Mouse (Mus musculus) lung, embryonic 16.5 days (tissue): ENCODE measurements around the gene Smad9. TPM values are rescaled to one million over a fixed set of nuclear protein-coding genes. Genes with fewer than 3 reads are reported as not detected.
A peak's percentile ranks its signal among the peaks of the same experiment; 100 is the strongest.

ENCODE experiments used
- ATAC-seq: fragments of 200-750 bp; cut with Nextera tagmentation; 2 replicates; pipeline ENCODE4 v1.8.0; 2017; ENCODE audit warnings: low read depth, mild to moderate bottlenecking, moderate library complexity
- H3K27ac ChIP-seq: fragments of 300-500 bp; sonication (generic); 2 replicates; pipeline ENCODE4 v1.5.1; 2014; ENCODE audit warnings: mild to moderate bottlenecking, control low read depth, low read length
- H3K27me3 ChIP-seq: fragments of 300-500 bp; sonication (generic); 2 replicates; pipeline ENCODE4 v1.6.1; 2014; ENCODE audit warnings: low read depth, low read length, mixed read lengths; ENCODE audit not compliant: control insufficient read depth, insufficient read depth
- H3K36me3 ChIP-seq: fragments of 300-500 bp; sonication (generic); 2 replicates; pipeline ENCODE4 v1.6.1; 2014; ENCODE audit warnings: low read length; ENCODE audit not compliant: control insufficient read depth, insufficient read depth
- H3K4me1 ChIP-seq: fragments of 300-500 bp; sonication (generic); replicated peaks from 2 replicates; pipeline ENCODE4 v1.6.1; 2014; ENCODE audit warnings: low read length, mixed read lengths; ENCODE audit not compliant: control insufficient read depth, insufficient read depth
- H3K4me2 ChIP-seq: fragments of 300-500 bp; sonication (generic); 2 replicates; pipeline ENCODE4 v1.6.1; 2014; ENCODE audit warnings: low read depth, low read length, control low read depth
- H3K4me3 ChIP-seq: fragments of 300-500 bp; sonication (generic); 2 replicates; pipeline ENCODE4 v1.5.1; 2014; ENCODE audit warnings: mild to moderate bottlenecking, low read length, control low read depth
- H3K9ac ChIP-seq: fragments of 300-500 bp; sonication (generic); 2 replicates; pipeline ENCODE4 v1.6.1; 2014; ENCODE audit warnings: low read length, control low read depth
- H3K9me3 ChIP-seq: fragments of 300-500 bp; sonication (generic); 2 replicates; pipeline ENCODE4 v1.6.1; 2016; ENCODE audit warnings: low read length; ENCODE audit not compliant: control insufficient read depth
- WGBS: fragments of 180-500 bp; shearing (Covaris S2); extraction: QIAGEN DNeasy Blood & Tissue Kit; methylation state at CpG from one replicate; pipeline ENCODE4 v1.1.7; 2014; 5-methylcytosine and 5-hydroxymethylcytosine counted together
- polyA plus RNA-seq: library from polyadenylated mRNA; unstranded; fragments of >200 nt; fragmentation: Nextera tagmentation; extraction: Ambion mirVana; gene quantifications from 2 replicates; pipeline ENCODE4 v1.2.1, GENCODE M21; 2015

Gene Smad9
- polyA plus RNA-seq, 1 experiment from 2014 or later: 1.8 TPM

- H3K36me3 ChIP-seq: peaks cover 12% of the 10 kb centered on the region
- no peak overlapping the region for H3K4me2 ChIP-seq
- H3K9me3 ChIP-seq: peaks cover 4% of the 10 kb centered on the region; the same call in 1 of the 2 replicates
- ATAC-seq: no peak
- no peak overlapping the region for H3K4me3 ChIP-seq
- H3K9ac ChIP-seq: no peak overlapping the region
- WGBS: 85% methylated on average over 6 of the region's 6 CpGs
- H3K27ac ChIP-seq: no peak overlapping the region
- H3K27me3 ChIP-seq: no peaks in the 10 kb centered on the region
- no peaks in the 10 kb centered on the region for H3K4me1 ChIP-seq
Observed at GRCm38 (mm10) chr3:54793762-54794161, 38.4 kb downstream of the Smad9 start.

- Histone ChIP-seq H3K36me3 (peaks cover 10% of the 10 kb centered on the region), H3K4me1 (no peaks in the 10 kb centered on the region), H3K27me3 (no peaks in the 10 kb centered on the region), H3K9ac (no peak overlapping the region), H3K4me2 (no peak overlapping the region), H3K9me3 (peaks cover 4% of the 10 kb centered on the region; the same call in 1 of the 2 replicates), H3K4me3 (no peak overlapping the region), H3K27ac (no peak overlapping the region)
- ATAC-seq: no peak
- 92% methylated on average over 5 of the region's 5 CpGs for WGBS
Observed at GRCm38 (mm10) chr3:54795379-54795778, 40.0 kb downstream of the Smad9 start.

DNA sequence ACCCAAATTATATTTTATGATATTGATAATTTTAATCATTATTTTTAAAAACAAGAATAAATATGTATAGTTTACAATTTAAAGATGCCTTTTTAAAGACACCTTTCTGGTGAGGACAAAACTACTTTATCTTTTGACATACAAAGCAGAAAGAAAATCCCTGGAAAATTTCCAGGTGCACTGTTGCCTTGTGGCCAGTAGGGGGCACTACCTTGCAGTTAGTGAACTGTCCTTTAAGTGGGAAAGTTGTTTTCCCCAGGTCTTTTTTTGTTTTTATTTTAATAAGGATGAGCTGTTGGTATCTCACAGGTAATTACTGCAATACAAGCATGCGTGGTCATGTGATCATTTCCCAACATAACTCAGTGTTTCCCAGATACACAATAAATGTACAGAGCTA is 40.4 kb downstream of the Smad9 start:
- Histone ChIP-seq H3K9ac (no peak overlapping the region), H3K4me1 (no peaks in the 10 kb centered on the region), H3K9me3 (peaks cover 4% of the 10 kb centered on the region; the same call in 1 of the 2 replicates), H3K27me3 (no peaks in the 10 kb centered on the region), H3K36me3 (peaks cover 10% of the 10 kb centered on the region), H3K27ac (no peak overlapping the region), H3K4me2 (no peak overlapping the region), H3K4me3 (no peak overlapping the region)
- WGBS: 94% methylated on average over 1 of the region's 1 CpGs
- ATAC-seq: no peak

DNA sequence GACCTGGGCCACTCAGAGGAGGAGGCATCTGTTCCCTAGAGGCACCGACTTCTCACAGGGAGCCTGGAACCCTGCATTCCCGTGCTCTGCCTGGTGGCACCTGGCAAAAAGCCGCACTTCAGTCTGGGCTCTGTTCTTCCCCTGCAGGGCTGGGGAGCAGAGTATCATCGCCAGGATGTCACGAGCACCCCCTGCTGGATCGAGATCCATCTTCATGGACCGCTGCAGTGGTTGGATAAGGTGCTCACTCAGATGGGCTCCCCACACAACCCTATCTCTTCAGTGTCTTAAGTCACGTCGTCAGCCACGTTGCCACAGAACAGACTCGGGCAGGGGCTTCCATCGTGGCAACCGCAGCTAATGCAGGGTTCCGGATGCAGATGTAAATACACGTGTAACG is 41.8 kb downstream of the Smad9 start:
- Histone ChIP-seq H3K4me2 (no peak overlapping the region), H3K4me1 (no peaks in the 10 kb centered on the region), H3K9me3 (peaks cover 4% of the 10 kb centered on the region; the same call in 1 of the 2 replicates), H3K4me3 (no peak overlapping the region), H3K27ac (no peak overlapping the region), H3K27me3 (no peaks in the 10 kb centered on the region), H3K36me3 (peaks cover 10% of the 10 kb centered on the region), H3K9ac (no peak overlapping the region)
- peak; percentile 87 for ATAC-seq
- WGBS: 27% methylated on average over 16 of the region's 16 CpGs

- Histone ChIP-seq H3K9me3 (no peaks in the 10 kb centered on the region), H3K36me3 (peaks cover 7% of the 10 kb centered on the region), H3K4me3 (no peak overlapping the region), H3K27ac (no peak overlapping the region), H3K27me3 (no peaks in the 10 kb centered on the region), H3K4me2 (no peak overlapping the region), H3K4me1 (peaks cover 10% of the 10 kb centered on the region; the same call in 1 of the 2 replicates), H3K9ac (no peak overlapping the region)
- ATAC-seq: no peak
- 92% methylated on average over 8 of the region's 8 CpGs for WGBS
Observed at GRCm38 (mm10) chr3:54803713-54804112, 48.3 kb downstream of the Smad9 start.

DNA sequence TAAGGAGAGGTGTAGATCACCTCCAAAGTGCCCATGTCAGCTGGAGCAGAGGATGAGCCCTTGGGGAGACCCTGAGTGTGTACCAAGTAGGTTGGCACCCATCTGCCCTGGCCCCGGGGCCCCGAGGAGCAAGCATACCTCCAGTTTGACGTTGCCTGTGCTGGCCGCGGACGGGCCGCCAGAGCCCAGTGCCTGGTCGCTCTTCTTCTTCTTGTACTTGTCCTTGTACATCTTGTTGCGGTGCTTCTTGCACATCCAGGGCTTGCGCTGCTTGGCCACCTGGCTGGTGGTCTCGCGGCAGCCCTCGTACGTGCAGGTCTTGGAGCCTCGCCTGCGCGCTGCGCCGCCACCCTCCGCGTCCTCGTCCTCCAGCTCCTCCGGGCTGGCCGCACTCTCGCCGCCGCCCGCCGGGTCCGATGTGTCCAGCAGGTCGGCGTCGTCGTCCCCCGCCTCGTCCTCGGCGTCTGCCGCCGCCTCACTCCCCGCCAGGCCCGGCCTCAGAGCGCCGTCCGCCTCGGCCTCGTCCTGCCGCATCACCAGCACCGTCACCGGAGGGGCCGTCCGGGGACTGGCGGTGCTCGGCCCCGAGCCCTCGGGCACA is 51.8 kb downstream of the Smad9 start:
- peak overlapping the region; percentile 91 for H3K4me3 ChIP-seq
- peak overlapping the region; percentile 90 for H3K4me2 ChIP-seq
- H3K9me3 ChIP-seq: no peaks in the 10 kb centered on the region
- peaks cover 10% of the 10 kb centered on the region; the same call in 1 of the 2 replicates for H3K4me1 ChIP-seq
- under 1% methylated on average over 55 of the region's 56 CpGs for WGBS
- peaks cover 7% of the 10 kb centered on the region for H3K36me3 ChIP-seq
- ATAC-seq: peak; percentile 77
- peak overlapping the region; percentile 92 for H3K27ac ChIP-seq
- peak overlapping the region; percentile 96 for H3K9ac ChIP-seq
- no peaks in the 10 kb centered on the region for H3K27me3 ChIP-seq

DNA sequence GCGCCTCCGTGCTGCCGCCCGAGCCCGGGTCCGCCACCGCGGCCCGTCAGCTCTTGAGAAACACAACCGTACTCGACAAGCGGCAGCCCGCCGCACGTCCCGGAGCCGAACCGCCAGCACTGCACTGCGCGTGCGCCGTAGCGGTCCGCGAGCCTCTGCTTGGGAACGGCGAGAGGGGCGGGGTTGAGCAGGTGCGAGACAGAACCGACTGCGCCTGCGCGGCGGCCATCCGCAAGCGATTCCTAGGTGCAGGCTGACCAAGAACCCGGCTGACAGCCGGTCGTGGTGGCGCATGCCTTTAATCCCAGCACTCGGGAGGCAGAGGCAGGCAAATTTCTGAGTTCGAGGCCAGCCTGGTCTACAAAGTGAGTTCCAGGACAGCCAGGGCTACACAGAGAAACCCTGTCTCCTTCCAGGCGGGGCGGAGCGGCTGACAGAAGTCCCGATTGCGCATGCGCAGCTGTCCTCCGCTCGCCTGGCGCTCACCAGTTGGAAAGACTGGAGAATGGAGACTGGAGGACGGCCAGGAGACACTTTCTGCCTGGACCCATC is 52.4 kb downstream of the Smad9 start, which contains the start of gene Rfxap:
Rfxap (minus strand) TSS at position 126 of the 552 bp plus-strand sequence.
- WGBS: under 1% methylated on average over 49 of the region's 52 CpGs
- H3K9ac ChIP-seq: peak within 1 kb of the TSS; percentile 96
- no peaks in the 10 kb centered on the region for H3K27me3 ChIP-seq
- peak; percentile 96 for ATAC-seq
- no peaks in the 10 kb centered on the region for H3K9me3 ChIP-seq
- peak within 1 kb of the TSS; percentile 91 for H3K4me3 ChIP-seq
- peak within 1 kb of the TSS; percentile 92 for H3K27ac ChIP-seq
- peaks cover 10% of the 10 kb centered on the region; the same call in 1 of the 2 replicates for H3K4me1 ChIP-seq
- H3K4me2 ChIP-seq: peak within 1 kb of the TSS; percentile 90
- peaks cover 7% of the 10 kb centered on the region for H3K36me3 ChIP-seq

DNA sequence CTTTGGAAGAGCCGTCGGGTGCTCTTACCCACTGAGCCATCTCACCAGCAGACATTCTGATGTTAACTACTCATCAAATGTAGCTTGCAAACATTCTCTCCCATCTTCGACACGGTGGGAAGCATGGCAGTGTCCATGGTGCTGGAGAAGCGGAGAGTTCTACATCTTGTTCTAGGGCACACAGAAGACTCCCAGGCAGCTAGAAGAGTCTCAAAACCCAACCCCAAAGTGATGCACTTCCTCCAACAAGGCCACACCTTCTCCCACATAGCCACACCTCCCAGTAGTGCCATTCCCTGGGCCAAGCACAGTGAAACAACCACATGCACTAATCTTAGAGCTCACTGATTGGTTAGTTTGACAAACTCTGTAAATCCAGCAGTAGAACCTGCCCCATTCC is 53.7 kb downstream of the Smad9 start:
- ATAC-seq: no peak
- Histone ChIP-seq H3K27ac (no peak overlapping the region), H3K27me3 (no peaks in the 10 kb centered on the region), H3K9me3 (no peaks in the 10 kb centered on the region), H3K4me1 (peaks cover 10% of the 10 kb centered on the region; the same call in 1 of the 2 replicates), H3K4me2 (no peak overlapping the region), H3K36me3 (peaks cover 3% of the 10 kb centered on the region), H3K4me3 (no peak overlapping the region), H3K9ac (no peak overlapping the region)
- 47% methylated on average over 5 of the region's 5 CpGs for WGBS

DNA sequence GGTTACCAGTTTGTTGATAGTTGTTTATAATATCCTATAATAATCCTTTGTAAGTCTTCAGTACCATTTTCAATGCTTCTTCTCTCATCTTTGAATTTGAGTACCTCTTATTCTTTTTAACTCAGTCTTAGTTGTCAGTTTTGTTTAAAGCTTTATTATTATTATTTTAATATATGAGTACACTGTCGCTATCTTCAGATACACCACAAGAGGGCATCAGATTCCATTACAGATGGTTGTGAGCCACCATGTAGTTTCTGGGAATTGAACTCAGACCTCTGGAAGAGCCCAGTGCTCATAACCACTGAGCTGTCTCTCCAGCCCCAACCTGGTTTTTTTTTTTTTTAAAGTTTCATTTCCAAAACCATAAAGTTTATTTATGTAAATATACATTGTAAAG is 56.2 kb downstream of the Smad9 start:
- H3K4me3 ChIP-seq: no peak overlapping the region
- H3K36me3 ChIP-seq: no peaks in the 10 kb centered on the region
- H3K9ac ChIP-seq: no peak overlapping the region
- no peaks in the 10 kb centered on the region for H3K9me3 ChIP-seq
- H3K4me1 ChIP-seq: no peaks in the 10 kb centered on the region
- ATAC-seq: no peak
- WGBS: 50% methylated on average over 1 of the region's 1 CpGs
- H3K27me3 ChIP-seq: no peaks in the 10 kb centered on the region
- no peak overlapping the region for H3K4me2 ChIP-seq
- no peak overlapping the region for H3K27ac ChIP-seq
